Mouse (Mus musculus): ENCODE results near the gene Lce3d.

The Lce3d gene

GRCm38 (mm10) chr3:92957090-92957489 lies at the start of gene Lce3d:
TSS of gene Lce3d (plus strand) at chr3:92957390.
- DNase-seq (ENCODE audit: low spot score in 2 of 2) = no peak

GRCm38 (mm10) chr3:92907571-92907970 lies 49.6 kb upstream of the Lce3d start:
- DNase-seq (ENCODE audit: low spot score in 2 of 2) = no peak

DNA sequence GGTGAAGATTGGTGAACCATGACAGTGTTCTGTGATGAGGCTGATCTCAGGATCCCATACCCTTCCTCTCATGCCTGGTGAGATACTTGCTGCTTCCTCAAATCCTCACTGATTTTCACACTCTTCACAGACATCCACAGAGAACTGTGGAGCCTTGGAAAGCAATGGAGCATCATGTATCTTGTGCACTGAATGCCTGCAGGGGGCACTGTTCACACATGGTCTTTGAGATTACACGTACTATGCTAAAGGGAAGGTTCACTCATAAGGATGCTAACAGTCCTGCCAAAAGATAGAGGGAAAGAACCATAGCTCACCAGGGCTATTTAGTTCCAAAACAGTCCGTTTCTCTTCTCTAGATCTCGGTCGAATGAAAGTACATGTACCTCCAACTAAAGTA lies 36.8 kb upstream of the Lce3d start:
- DNase-seq (ENCODE audit: low spot score in 2 of 2) = peak in 1 of 2 experiments; percentile 37

DNA sequence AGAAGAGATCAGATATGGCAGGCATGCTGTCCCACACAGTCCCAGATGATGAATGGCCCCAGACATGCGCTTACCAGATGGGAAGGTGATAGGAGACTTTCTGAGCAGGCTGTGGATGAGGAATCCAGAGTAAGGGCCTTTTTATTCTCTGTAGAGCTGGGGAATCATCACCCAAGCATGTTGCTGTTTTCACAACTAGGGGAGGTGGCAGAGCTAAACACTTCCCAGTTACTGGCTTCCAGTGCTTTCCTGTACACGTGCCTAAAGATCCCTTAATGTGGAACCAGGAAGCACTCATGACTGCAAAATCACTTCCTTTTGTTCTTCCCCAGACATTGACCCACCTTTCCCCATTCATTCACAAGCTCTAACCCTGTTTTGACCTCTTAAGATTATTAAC lies 31.1 kb upstream of the Lce3d start, which contains the start of gene Lce3a:
TSS of gene Lce3a (minus strand) at position 101 of the 400 bp plus-strand sequence.
- no peak for DNase-seq (ENCODE audit: low spot score in 2 of 2)

DNA sequence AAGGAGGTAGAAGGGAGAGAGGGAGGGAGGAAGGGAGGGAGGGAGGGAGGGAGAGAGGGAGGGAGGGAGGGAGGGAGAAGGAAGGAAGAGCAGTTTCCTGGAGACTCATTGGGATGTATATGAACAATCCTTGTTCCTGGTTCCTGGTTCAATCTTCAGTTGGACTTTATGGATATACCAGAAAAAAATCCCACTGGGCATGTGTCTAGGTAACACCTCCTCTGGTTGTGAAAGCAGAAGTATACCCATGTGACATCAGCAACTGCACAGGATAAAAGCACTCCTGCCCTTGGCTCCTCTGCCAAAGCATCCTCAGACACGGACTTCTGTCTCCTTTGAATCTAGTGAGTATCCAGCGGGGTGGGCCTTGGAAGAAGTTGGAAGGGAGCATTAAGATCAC lies 24.5 kb upstream of the Lce3d start, which contains the start of gene Lce3b:
TSS of gene Lce3b (plus strand) at position 301 of the 400 bp plus-strand sequence.
- no peak for DNase-seq (ENCODE audit: low spot score in 2 of 2)

GRCm38 (mm10) chr3:92944186-92944585 lies 13.0 kb upstream of the Lce3d start, which contains the start of gene Lce3c:
TSS of gene Lce3c (plus strand) at chr3:92944486.
- no peak for DNase-seq (ENCODE audit: low spot score in 2 of 2)

GRCm38 (mm10) chr3:92966761-92967160 lies 9.6 kb downstream of the Lce3d start, which contains the start of gene Lce3e:
TSS of gene Lce3e (plus strand) at chr3:92967061.
- DNase-seq (ENCODE audit: low spot score in 2 of 2) = no peak

- no peak for DNase-seq (ENCODE audit: low spot score in 2 of 2)
These were observed 21.3 kb downstream of the Lce3d start for GRCm38 (mm10) chr3:92978484-92978883.

GRCm38 (mm10) chr3:92991926-92992325 lies 34.7 kb downstream of the Lce3d start, which contains the start of gene Lce3f:
TSS of gene Lce3f (plus strand) at chr3:92992226.
- no peak for DNase-seq (ENCODE audit: low spot score in 2 of 2)

DNA sequence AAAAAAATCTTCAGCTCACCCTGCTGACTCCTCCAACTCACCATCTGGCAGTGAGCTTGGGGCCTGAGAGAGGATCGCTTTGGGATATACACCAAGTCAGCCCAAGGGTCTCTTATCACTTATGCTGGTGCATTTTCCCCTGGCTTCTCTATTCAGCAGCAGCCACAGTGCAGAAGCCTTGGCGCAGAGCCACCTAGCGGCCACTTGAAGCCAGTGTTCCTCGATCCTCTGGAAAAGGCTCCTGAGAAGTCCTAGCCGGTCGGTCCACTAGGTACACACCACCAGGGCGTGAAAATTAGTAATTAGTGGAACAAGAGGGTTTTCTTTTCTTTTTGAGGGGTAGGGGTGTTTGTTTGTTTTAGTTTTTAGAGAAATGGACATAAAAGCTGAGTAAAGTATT lies 41.5 kb downstream of the Lce3d start:
- DNase-seq (ENCODE audit: low spot score in 2 of 2) = peak; percentile 18 to 74

GRCm38 (mm10) chr3:93000621-93001020 lies 43.4 kb downstream of the Lce3d start:
- no peak for DNase-seq (ENCODE audit: low spot score in 2 of 2)

DNA sequence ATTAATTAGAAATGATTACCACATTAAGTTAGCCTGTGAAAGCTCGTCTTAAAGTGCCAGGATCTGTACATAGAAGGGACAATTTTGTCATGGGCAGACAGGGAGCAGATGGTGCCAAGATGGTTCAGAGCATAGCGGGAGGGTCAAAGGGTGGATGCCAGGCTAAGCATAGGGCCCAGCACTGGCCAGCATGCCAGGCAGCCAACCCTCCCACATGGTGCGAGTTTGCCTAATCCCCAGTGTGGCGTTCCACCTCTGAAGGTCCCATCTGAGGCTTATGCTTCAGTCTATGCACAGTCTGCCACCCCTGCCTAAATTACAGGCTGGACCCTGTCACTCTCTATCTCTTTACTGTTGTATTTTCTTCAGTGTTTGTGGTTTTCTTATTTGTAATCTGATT lies 45.7 kb downstream of the Lce3d start:
- no peak for DNase-seq (ENCODE audit: low spot score in 2 of 2)

Measured in left cerebral cortex, adult 9 months (tissue).